Mouse (Mus musculus): Measurements from ENCODE around the gene Src.

Src gene

DNA sequence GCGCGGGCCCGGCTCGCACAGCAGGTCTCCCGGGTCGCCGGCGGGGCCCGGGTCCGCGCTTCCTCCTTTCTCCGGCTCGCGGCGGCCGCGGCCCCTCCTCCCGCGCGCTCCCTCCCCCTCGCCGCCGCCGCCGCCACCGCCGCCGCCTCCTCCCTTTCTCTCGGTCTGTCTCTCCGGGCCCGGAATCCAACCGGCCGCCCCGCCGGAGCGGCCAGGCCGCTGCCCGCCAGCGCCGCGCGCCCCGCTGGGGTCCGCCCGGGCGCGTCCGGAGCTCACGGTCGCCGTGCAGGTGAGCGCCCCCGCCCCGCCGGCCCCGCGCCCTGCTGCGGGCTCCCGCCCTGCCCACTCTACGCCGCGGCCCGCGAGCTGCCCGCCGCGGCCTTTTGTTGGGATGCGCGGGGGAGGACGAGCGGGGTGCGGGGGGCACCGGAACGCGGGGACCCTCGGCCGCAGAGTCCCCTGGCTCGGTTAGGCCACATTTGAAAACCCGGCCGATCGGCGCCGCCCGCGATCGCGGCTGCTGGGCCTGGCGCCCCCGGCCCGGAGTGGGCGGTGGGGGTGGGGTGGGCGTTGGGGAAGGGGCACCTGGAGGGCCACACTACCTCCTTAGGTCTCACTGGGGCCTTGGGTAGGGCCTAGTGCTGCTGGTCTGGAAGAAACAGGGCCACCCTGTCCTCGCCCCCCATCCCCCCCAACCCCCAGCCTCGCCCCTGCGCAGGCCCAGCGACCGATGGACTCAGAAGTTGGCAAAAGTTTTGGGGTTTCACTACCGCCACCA lies 6.1 kb downstream of the Src start:
- CTCF ChIA-PET: interaction anchor here in 2 of 4 experiments (1.0 to 1.4 kb wide), 3 partner anchors 10 to 35 kb away, joined by 4 to 5 read pairs (median 4); no protein-coding TSS in a partner anchor
- POLR2A ChIA-PET: interaction anchor here in 3 of 4 experiments (0.6 to 36.4 kb wide), 24 partner anchors 8 to 143 kb away, joined by 3 to 1391 read pairs (median 5); partner anchors contain the start of gene Src (in 2 of the 3)

DNA sequence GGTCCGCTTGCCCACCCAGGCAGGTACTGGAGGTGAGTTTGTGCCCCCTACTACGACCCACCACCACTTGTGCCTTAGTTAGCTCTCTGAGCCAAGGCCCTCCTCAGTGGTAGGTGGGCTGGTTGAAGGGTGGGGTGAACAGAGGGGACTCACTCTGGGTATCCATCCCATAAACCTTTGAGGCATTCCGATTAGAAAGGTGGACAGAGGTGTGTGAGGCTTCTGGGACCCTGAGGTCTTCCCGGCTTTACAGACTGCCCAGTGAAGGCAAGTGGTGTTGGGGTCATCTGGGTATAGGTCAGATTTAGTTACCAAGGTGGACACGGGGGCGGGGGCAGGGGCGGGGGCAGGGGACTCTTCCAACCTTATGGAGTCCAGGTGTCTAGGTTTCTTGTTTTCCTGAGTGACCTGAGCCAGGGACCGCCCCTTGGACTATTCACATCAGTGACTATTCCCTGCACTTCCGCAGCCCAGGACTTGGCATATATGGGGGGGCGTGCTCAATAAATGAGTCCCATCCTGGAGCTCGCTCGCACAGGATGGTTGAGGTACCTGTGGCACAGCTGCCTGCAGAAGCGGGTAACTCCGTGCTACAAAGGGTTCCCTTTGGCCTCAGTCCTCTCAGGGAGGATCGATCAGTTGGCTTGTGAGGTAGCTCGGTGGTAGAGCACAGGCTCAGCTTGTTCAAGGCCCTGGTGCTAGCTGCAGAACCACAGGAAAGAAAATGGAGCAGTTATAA lies 6.8 kb downstream of the Src start:
- POLR2A ChIA-PET: interaction anchor here in 3 of 4 experiments (0.6 to 36.4 kb wide), 33 partner anchors 8 to 944 kb away, joined by 3 to 1391 read pairs (median 9); partner anchors contain the start of genes Src (in 2 of the 3) and Rbl1 (in 1 of the 3)
- CTCF ChIA-PET: interaction anchor here in 3 of 4 experiments (0.5 to 3.9 kb wide), 7 partner anchors 9 to 904 kb away, joined by 3 to 20 read pairs (median 5); no protein-coding TSS in a partner anchor

DNA sequence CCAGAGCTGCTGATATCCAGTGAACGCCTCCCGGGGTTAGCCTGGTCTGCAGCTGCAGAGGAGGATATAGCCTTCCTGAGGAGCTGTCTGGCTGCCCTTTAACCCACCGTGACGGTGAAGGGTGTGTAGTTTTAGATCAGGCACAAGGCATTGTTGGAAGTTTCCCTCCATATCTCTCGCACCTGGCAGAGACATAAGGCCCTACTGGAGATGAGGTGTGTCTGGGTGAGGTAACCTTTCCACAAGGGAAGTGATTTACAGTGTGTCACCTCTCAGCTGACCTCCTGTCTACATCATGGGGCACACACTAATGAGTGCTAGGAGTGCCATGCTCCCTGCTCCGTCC lies 7.4 kb downstream of the Src start:
- CTCF ChIA-PET: interaction anchor here in 3 of 4 experiments (0.5 to 3.9 kb wide), 10 partner anchors 9 to 905 kb away, joined by 3 to 20 read pairs (median 4); no protein-coding TSS in a partner anchor
- POLR2A ChIA-PET: interaction anchor here (0.5 to 36.4 kb wide), 32 partner anchors 9 to 221 kb away, joined by 3 to 1391 read pairs (median 8); partner anchors contain the start of genes Src (in 2 of the 4) and Rbl1 (in 1 of the 4)

DNA sequence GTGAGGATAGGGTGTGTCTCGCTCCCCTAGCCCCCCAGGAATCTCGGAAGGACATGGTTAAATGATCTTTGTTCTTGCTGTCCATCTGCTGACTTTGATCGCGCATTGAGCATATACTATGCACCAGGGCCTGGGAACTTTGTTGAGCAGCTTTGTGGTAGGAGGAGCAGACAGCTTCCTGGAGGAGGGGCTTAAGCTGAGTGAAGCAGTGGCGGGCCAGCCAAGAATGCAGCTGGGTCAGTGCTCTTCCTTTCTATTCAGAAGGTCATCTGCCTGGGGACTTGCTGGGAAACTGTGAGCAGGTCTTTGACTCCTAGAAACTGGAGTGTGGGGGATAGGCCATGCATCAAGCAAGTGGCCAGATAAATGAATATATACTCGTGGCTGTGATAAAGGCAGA lies 7.9 kb downstream of the Src start:
- CTCF ChIA-PET: interaction anchor here (0.5 to 3.9 kb wide), 15 partner anchors 10 to 905 kb away, joined by 3 to 20 read pairs (median 4); no protein-coding TSS in a partner anchor
- POLR2A ChIA-PET: interaction anchor here (0.5 to 36.4 kb wide), 41 partner anchors 8 to 928 kb away, joined by 3 to 1391 read pairs (median 5); partner anchors contain the start of genes Src (in 3 of the 4) and Rbl1 (in 1 of the 4)

DNA sequence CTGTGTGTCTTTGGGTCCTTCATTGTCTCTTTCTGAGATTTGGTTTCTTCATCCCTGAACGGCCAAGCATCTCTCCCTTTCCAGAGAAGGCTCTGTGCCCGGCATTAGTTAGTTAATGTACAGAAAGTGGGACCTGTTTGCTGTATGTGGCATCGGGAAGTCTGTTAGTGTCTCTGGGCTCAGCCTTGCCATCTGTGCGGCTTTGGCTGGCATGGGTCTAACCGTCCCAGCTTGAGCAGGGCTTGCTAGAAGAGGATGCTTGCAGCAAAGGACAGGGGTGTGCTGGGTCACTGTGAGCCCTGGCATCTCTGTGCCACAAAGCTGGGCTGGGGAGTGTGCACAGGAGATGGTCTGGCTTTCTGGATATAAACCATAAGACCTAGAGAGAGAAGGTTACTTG lies 8.9 kb downstream of the Src start:
- POLR2A ChIA-PET: interaction anchor here (0.6 to 36.4 kb wide), 28 partner anchors 7 to 576 kb away, joined by 3 to 1391 read pairs (median 10); partner anchors contain the start of gene Src (in 3 of the 4)
- CTCF ChIA-PET: interaction anchor here (0.6 to 3.9 kb wide), 9 partner anchors 9 to 86 kb away, joined by 3 to 20 read pairs (median 4); no protein-coding TSS in a partner anchor

DNA sequence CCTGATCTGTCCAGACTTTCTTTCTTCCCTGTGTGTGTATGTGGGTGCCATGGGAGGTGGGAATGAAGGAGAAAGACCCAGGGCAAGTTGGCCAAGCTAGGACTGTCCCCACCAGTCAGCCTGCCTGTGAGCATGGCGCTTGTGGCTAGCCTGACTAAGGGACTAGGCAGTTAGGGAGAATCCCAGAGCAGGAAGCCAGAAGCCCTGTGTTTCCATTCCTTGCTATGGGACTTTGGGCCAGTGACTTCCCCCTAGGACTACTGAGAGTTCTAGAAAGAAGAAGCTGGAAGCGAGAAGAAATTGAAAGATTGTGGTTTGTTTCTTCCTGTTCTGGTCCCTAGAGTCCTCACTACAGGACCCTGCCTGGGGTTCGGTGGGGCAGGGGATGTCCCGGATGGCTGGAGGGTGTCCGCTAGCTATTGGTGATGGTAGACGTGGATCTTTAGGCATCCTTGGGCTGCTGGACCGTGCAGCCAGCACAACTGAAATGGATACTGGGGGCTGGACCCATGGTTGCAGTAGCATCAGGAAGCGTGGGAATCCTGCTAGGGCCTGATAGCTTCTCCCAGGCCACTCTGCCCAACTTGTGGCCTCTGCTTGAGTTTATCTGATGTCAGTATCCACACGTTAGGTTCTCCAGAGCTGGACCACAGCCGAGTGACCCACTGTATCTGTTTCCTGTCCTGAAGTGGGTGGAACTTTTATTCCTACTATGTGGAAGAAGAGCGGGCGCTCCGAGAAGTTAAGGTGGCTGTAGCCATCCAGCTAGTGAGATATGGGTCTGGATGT lies 10.3 kb downstream of the Src start:
- ChIA-PET POLR2A (interaction anchor here in 3 of 4 experiments (0.6 to 36.4 kb wide), 16 partner anchors 8 to 69 kb away, joined by 3 to 1391 read pairs (median 4); partner anchors contain the start of gene Src (in 3 of the 3)), CTCF (interaction anchor here in 2 of 4 experiments (0.5 to 3.9 kb wide), 6 partner anchors 29 to 1940 kb away, joined by 3 to 20 read pairs (median 8); no protein-coding TSS in a partner anchor)

DNA sequence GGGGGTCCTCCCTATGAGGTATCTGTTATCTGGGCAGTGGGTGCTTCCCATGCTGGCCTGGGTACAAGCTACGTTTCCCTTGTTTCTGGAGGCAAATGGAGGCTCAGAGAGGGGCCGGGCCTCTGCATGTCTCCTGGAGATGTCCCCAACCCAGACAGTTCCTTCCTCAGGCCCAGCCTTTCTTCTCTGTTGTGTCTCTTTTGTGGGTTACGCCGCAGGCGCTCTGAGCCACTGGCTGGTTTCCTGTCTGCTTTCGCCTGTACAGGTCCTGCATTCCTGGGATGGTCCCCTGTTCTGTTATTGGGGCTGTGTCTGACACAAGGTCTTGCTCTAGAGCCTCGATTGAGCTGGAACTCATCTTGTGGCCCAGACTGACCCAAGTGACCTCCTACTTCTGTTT lies 11.5 kb downstream of the Src start:
- ChIA-PET POLR2A (interaction anchor here in 3 of 4 experiments (0.6 to 36.4 kb wide), 12 partner anchors 7 to 88 kb away, joined by 3 to 1391 read pairs (median 4); partner anchors contain the start of gene Src (in 3 of the 3)), CTCF (interaction anchor here in 2 of 4 experiments (0.8 to 2.4 kb wide), 4 partner anchors 9 to 89 kb away, joined by 3 to 10 read pairs (median 3); no protein-coding TSS in a partner anchor)

DNA sequence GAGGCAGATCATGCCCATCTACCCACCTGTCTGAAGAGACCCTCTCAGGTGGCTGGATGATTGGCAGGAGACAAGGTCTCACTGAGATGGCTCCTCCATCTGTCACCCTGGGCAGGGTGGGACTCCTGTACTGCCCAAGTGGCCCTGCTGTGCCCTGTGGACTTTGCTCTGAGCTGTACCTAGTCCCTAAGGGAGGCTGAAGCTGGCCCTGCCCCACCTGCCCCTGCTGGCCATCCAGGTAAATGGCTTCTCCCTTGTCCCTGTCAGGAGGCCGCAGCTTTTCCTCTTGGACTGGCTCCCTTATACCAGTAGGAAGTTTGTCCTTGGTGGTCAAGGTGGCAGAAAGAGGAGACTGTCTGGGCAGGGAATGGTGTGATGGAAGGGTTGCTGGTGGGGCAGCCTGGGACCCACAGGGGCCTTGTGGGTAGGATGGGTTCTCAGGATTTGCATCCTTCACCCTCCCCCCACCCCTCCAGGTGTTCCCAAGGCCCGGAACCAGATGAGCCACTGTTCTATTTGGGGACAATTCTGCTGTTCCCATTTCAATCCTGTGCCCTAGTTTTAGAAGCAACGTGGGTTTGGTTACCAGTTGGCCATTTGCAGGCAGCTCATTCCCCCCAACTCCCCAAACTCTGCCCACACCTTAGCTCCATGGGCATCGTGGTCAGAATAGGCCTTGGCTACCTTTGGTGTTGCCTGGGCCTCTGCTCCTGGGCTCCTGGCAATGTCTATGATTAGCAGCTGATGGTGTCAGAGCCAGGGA lies 12.6 kb downstream of the Src start:
- POLR2A ChIA-PET: interaction anchor here (0.6 to 36.4 kb wide), 23 partner anchors 6 to 1120 kb away, joined by 3 to 1391 read pairs (median 4); partner anchors contain the start of gene Src (in 2 of the 4)

DNA sequence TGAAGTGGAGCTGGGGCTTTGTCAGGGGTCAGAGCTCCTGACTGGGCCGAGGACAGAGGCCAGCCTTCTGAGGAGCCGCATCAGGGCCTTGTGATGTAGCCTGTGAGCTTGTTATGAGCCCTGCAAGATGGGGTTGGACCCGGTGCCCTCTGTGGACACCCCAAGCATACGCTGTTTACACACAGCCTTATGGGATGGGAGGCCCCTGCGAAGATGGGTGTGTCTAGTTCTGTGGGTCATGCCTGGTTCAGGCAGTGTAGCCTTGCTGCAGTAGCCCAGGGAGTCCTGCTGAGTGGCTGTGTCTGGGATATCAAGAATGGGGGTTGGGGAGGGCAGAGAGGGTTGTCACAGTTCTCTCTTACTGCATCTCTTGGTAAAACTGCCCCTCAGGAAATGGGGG lies 13.7 kb downstream of the Src start:
- ChIA-PET POLR2A (interaction anchor here in 3 of 4 experiments (0.8 to 36.4 kb wide), 16 partner anchors 12 to 723 kb away, joined by 3 to 1391 read pairs (median 4); partner anchors contain the start of gene Src (in 2 of the 3)), CTCF (interaction anchor here (0.5 to 2.0 kb wide), 8 partner anchors 20 to 242 kb away, joined by 3 to 8 read pairs (median 4); no protein-coding TSS in a partner anchor)

More for the DNA sequence above, 12.6 kb downstream of the Src start:
- CTCF ChIA-PET: interaction anchor here in 3 of 4 experiments (0.5 to 2.4 kb wide), 7 partner anchors 27 to 243 kb away, joined by 3 to 10 read pairs (median 5); no protein-coding TSS in a partner anchor

DNA sequence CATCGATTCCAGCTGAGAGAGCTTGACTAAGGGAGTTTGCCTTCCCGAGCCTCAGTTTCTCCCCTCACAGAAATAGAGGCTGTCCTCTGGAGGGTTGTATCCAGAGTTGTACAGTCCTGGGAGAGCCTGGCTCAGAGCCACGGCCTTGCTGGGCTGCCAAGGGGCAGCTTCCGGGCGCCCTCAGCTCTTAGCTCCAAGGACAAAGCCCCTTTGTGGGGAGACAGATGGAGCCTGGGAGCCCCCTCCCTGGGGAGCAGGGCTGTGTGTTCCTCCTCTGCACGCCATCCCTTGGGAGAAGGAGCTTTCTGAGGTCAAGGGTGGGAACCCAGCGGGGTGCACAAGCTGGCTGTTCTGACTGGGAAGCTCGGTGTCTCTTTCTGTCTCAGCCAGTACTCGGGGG lies 14.2 kb downstream of the Src start:
- ChIA-PET CTCF (interaction anchor here (0.7 to 2.0 kb wide), 5 partner anchors 20 to 94 kb away, joined by 3 to 8 read pairs (median 5); no protein-coding TSS in a partner anchor), POLR2A (interaction anchor here in 3 of 4 experiments (0.8 to 36.4 kb wide), 14 partner anchors 9 to 722 kb away, joined by 3 to 1391 read pairs (median 4); partner anchors contain the start of gene Src (in 2 of the 3))

DNA sequence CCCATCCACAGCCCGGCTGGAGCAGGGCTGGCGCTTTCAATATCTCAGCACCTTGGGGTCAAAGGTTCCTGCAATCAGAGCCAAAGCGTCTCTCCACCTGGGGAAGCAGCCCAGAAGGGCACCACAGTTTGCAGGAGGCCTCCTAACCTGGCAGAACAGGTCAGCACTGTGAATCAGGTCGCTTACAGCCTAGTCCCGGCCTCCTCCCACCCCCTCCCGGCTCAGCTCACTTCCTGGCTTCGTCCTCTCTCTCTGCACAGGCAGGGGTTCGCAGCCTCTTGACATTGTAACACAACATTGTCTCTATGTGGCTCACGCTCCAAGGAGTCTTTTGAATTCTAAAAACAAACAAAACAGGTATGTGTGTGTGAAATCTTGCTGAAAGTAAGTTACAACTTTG lies 15.8 kb downstream of the Src start:
- ChIA-PET POLR2A (interaction anchor here (0.6 to 36.4 kb wide), 25 partner anchors 7 to 1121 kb away, joined by 3 to 1391 read pairs (median 5); partner anchors contain the start of genes Src (in 2 of the 4), Manbal (in 1 of the 4) and Rbl1 (in 1 of the 4)), CTCF (interaction anchor here in 3 of 4 experiments (0.7 to 2.3 kb wide), 8 partner anchors 9 to 132 kb away, joined by 3 to 10 read pairs (median 4); no protein-coding TSS in a partner anchor)

DNA sequence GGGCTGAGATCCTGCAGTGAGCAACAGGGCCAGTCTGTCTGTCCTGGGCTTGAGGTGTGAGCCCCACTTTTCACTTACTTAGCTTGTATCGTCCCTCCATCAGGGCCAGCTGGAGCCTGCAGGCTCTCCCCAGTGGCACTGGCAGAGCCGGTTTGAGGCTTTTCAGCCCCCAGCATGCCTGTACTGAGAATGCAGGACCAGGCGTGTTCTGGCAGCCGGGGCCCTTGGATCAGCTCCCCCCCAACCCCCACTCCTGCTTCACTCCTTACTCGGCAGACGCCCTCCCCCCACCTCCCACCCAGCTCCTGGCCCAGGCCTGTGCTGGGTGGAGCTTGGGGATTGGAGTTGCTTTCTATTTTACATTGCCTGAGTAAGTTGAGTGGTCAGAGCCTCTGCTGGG lies 16.3 kb downstream of the Src start:
- CTCF ChIA-PET: interaction anchor here (0.6 to 2.3 kb wide), 10 partner anchors 10 to 461 kb away, joined by 3 to 10 read pairs (median 4); no protein-coding TSS in a partner anchor
- POLR2A ChIA-PET: interaction anchor here (0.6 to 36.4 kb wide), 25 partner anchors 8 to 1121 kb away, joined by 3 to 1391 read pairs (median 6); partner anchors contain the start of genes Src (in 2 of the 4), Manbal (in 1 of the 4) and Rbl1 (in 1 of the 4)

DNA sequence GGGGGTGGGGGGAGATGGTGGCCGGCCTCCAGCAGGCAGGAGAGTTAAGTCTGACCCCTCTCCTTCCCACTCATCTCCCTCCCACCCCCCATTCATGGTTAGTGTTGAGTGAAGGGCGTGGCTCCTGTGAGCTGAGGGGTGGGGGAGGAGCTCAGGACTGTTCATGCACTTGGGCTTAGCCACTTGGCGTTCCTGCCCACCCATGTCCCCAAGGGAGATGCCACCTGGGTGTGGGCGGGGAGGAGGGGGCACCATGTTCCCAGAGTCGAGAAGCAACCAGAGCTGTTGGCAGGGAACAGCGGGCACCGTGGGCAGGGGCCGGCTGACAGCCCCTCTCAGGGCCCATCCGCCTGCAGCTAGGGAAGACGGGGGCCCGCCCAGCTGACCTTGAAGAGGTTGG lies 18.3 kb downstream of the Src start:
- CTCF ChIA-PET: interaction anchor here (0.6 to 3.0 kb wide), 8 partner anchors 10 to 98 kb away, joined by 3 to 26 read pairs (median 4); no protein-coding TSS in a partner anchor
- POLR2A ChIA-PET: interaction anchor here (0.6 to 36.4 kb wide), 28 partner anchors 10 to 159 kb away, joined by 3 to 1391 read pairs (median 5); partner anchors contain the start of gene Src (in 2 of the 4)

DNA sequence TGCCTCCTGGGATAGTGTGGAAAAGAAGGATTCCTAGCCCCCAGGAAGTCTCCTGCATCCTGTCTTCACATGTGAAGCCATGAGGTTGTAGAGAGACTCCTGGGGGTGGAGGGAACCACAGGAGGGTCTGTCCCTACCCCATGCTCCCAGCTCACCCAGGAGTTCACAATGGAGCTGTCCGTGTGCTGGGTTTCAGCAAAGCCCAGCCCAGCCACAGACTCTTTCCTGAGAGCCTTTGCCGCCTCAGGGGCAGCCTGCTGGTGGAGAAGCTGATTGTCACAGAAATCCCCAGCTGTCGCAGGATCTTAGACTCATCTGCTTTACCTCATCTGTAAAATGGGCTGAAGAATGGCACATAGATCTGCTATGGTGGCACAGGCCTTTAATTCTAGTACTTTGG lies 18.9 kb downstream of the Src start:
- CTCF ChIA-PET: interaction anchor here (0.6 to 3.0 kb wide), 10 partner anchors 10 to 129 kb away, joined by 3 to 26 read pairs (median 4); no protein-coding TSS in a partner anchor
- POLR2A ChIA-PET: interaction anchor here (0.6 to 36.4 kb wide), 34 partner anchors 9 to 166 kb away, joined by 3 to 1391 read pairs (median 5); partner anchors contain the start of gene Src (in 2 of the 4)

DNA sequence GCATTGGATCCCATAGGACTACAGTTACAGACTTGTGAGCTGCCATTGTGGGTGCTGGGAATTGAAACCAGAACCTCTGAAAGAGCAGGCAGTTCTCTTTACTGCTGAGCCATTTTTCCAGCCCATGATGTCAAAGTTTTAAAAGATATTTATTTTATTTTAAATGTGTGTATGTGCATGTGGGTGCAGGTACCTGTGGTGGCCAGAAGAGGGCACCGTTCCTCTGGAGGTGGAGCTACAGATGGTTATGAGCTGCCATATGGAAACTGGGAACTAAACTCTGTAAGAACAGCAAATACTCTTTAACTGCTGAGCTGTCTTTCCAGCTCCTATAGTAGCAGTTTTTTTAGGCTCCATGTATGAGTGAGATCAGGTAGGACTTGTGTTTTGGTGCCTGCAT lies 23.1 kb downstream of the Src start:
- CTCF ChIA-PET: interaction anchor here in 3 of 4 experiments (0.9 to 1.5 kb wide), 3 partner anchors 15 to 17 kb away, joined by 3 to 12 read pairs (median 4); no protein-coding TSS in a partner anchor
- POLR2A ChIA-PET: interaction anchor here in 3 of 4 experiments (0.7 to 1.5 kb wide), 9 partner anchors 9 to 73 kb away, joined by 3 to 7 read pairs (median 4); no protein-coding TSS in a partner anchor

Data from embryonic stem cell, embryonic (primary cell).